Mouse (Mus musculus) liver, embryonic 14.5 days (tissue): Measurements from ENCODE around the gene Efhc1.

Experiments
- CTCF ChIP-seq: IDR thresholded peaks from 2 replicates; pipeline ENCODE4 v1.5.1; 2016; ENCODE audit warnings: antibody characterized with exemption, low read depth, control low read depth
- EP300 ChIP-seq: IDR thresholded peaks from 2 replicates; pipeline ENCODE4 v1.6.1; 2016; ENCODE audit warnings: antibody characterized with exemption, low read depth

- no peak for TF ChIP-seq CTCF
- TF ChIP-seq EP300 = no peak
Observed at GRCm38 (mm10) chr1:20917496-20918050, 33.9 kb upstream of the Efhc1 start.
